Mouse (Mus musculus) embryo, embryonic 11.5 days (tissue): ENCODE measurements around the gene Nectin4.

Experiments
- DNase-seq: peaks from one replicate; pipeline ENCODE4 v3.0.0-alpha.2; 2012; ENCODE audit warnings: low read depth, low spot score

Nectin4 gene

DNA sequence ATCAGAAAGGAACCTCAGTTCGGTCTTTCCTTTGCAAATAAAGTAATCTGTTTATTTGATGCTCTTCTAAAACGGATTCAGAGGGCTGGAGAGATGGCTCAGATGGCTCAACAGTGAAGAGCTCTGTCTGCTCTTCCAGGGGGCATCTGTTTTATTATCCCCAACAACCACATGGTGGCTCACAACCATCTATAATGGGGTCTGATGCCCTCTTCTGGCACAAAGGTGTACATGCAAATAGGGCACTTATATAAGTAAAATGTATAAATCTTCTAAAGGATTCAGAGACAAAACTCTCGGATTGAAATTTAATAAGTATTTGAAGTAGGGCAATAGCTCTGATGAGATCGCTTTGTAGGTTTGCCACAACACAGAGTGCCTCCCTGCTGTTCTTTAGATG is 11.5 kb upstream of the Nectin4 start:
- no peak for DNase-seq

DNA sequence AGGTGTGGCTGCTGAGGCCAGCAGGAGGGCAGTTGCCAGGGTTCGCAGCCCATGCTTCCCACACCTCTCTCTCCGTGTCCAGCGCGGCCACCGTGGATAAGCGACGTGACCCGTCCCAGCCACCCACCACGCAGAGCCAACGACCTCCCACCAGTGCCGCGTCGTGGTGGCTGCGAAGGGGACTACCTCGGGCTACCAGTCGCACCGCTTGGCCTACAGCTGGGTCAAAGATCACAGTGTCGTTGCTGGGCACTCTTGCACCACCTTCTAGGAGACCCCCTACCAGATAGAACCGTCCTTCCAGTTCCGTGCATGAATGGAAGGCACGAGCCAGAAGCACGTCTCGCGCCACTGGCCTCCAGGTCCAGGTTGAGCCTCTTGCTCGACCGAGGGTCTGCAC is 9.6 kb upstream of the Nectin4 start:
- DNase-seq, result no peak

DNA sequence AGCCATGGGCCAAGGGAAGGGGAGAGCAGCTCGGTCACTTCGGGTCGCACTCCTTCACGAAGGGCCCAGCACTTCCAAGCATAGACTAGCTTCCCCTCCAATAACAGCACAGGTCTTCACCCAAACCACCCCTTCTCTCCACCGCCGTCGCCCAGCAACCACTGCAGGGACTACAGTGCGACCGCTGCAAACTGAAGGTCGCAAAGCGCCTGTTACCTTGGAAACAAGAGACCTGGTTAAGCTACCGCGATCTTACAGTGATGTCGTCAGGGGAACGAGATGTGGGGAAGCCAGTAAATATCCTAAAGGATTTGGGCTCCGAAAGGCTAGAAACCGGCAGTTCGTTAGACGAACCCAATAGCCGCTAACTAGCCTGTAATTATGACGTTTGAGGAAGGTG is 9.2 kb upstream of the Nectin4 start, which contains the start of gene Klhdc9:
Gene Klhdc9, minus strand, starts transcription at position 143 of the 400 bp plus-strand sequence.
- peak; percentile 72 for DNase-seq

DNA sequence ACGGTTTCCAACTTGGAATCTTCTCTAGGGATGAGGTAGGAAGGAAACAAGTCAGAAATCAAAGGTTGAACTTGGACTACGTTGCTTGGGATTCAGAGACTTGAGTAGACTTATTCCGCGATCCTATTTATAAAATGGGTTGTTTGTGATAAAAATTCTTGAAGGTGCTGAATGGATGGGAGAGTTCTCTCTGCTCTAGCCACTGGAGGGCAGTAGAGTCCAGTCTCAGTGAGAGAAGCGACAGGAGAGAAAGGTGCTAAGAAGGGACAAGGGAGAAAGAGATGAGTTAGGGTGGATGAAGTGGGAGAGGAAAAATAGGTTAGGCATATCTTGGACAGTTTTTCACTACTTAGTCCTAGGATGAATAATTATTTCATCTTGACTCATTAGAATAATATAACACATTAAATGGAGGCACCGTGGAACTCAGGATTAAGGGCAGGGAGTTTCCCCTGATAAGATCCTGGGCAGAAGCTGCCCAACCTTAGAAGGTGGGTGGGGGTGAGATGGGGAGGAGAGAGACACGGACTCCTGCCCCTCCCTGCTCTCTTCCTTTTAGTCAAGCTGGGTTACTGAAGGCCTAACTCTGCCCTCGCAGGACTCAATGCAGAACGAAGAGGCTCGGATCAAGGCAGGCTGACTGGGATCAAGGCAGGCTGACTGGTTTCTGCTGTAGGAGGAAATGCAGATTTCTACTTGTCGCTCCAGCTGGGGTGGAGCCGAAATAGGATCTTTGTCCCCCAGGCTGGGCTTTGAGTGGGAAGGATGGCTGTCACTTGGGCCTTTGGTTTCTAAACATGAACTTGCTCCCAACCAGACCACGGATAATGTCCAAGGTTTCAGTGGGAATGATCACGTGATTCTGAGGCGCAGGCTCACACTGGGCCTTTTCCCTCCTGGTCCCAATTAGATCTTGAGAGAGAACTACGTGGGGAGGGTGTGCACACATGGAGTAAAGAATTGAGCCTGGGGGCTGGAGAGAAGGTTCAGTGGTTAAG is 8.5 kb upstream of the Nectin4 start:
- DNase-seq, result peak; percentile 68

DNA sequence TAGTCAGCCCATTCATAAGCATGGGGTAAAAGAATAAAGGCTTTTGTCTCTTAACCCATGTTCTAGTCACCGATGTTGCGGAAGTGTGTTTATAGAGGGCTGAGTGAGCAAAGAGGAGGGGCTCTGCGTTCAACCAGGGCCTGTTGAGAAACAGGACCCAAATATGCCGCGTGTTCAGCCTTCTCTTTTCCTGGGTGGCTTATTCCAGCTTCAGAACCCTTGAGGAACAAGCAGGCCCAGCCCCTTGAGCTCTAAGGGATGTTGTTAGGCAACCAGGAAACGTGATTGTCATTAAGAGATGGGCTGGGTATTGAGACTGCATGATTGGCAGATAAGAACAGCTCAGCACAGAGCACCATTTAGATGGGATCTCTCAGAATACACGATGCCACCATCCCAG is 4.0 kb upstream of the Nectin4 start:
- no peak for DNase-seq

DNA sequence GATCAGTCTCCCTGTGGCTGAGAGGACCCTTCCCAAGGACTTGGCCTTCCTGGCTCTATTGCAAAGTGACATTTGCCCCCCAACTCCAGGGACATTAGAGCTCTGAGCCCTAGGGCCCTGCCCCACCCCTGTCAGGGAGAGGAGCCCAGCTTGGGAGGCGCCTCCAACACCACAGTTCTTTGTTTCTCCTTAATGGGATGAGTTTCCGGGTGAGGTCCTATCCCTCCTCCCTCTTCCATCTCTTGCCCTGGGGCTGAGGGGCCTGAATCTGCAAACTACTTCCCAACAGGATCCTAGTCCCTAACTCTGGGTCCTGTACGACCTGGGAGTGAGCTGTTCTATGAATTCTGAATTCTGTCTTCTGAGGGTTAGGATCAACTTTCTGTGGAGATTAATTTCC is 3.0 kb downstream of the Nectin4 start:
- no peak for DNase-seq

DNA sequence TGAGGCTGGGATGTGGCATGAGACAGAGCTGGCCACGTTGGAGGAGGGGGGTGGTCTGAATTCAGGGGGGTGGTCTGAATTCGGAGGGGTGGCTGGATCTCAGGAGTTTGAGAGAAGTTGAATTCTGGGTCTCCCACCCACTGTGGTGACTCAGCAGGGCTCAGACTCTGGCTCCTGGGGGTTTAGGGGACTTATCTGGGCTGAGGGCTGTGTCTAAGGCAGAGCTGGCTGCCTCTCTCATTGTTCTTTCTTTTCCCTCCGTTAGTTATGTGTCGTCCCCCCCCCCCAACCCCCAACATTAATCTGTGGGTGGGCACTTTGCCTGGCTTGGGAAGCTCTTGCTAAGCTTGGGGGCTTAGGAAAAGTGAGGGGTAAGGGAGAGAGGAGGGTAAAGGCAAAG is 4.0 kb downstream of the Nectin4 start:
- DNase-seq, result no peak

DNA sequence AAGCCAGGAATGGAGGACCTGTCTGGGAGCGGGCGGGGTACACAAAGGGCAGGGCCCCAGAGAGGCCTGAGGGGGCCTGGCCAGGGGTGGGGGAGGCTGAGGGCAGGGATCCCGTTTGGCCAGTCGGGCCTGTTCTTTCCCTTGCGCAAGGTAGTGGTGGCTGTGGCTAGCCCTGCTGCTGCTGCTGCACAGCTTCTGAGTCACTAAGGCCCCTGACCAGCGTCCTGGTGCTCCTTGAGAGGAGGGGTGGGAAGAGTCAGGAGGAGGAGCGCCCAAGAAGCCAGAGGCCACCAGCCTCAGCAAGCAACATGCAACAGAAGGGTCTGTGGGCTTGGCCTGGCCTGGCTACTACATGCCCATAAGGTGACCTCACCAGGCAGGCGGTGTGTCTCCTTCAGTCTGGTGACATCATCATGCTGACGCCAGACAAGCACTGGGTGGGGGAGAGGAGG is 5.8 kb downstream of the Nectin4 start:
- no peak for DNase-seq

DNA sequence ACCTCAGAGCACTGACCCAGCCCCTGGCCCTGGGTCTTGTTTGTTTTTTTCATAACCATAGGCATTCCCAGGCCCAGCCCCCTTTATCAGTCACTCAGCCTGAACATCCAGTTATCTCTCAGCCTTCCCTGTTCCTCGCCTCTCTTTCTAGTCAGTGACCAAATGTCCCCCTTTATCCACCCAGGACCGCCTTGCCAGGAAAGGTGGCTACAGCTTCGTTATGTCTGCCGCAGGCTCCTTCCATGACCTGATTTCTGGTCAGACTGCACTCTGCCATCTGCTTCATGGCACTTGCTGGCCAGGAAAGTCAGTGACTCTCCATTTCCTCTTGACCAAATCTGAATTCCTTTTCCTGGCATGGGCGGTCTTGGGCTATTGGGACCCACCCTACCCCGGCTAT is 8.4 kb downstream of the Nectin4 start:
- no peak for DNase-seq

DNA sequence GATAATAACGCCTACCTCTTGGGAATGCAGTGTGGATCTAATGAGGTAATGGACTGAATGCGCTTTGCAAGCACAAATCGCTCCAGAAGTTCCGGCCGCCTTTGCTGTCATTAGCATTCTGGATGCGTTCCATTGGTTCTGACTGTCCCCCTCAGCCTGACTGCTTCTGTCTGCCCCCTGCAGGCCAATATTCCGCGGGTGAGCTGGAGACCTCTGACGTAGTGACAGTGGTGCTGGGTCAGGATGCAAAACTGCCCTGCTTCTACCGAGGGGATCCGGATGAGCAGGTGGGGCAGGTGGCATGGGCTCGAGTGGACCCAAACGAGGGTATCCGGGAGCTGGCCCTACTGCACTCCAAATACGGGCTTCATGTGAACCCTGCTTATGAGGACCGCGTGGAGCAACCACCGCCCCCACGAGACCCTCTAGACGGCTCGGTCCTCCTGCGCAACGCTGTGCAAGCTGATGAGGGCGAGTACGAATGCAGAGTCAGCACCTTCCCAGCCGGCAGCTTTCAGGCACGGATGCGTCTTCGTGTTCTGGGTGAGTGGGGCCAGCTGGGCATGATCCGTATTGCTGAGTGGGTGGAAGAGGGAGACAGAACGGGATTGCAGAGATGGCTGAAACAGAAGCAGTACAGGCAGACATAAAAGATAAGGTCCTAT is 10.2 kb downstream of the Nectin4 start:
- DNase-seq, result peak; percentile 58

DNA sequence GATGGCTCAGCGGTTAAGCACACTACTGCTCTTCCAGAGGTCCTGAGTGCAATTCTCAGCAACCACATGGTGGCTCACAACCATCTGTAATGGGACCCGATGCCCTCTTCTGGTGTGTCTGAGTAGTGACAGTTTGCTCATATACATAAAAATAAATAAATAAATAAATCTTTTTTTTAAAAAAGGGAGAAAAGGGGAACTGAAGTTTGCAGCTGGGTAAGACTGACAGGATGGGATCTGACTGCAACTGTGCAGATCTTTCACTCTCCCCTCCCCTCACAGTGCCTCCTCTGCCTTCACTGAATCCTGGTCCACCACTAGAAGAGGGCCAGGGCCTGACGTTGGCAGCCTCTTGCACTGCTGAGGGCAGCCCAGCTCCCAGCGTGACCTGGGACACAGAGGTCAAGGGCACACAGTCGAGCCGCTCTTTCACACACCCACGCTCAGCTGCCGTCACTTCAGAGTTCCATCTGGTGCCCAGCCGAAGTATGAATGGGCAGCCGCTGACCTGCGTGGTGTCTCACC is 12.3 kb downstream of the Nectin4 start:
- no peak for DNase-seq

DNA sequence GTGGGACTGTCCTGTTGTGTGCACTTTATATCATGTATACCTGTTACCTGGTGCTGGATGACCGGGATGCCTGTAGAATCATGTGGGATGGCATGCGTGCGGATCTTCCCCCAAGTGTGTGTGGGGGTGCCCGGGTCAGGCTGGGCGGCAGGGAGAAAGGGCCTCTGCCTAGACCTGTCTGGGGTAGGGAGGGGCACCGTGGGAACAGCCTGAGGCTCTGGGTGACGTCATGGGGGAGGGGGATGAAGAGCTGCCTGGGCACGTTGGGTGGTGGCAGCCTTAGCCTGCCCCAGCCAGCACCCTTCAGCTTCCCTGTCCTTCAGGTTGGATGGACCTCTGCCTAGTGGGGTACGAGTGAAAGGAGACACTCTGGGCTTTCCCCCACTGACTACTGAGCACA is 14.5 kb downstream of the Nectin4 start:
- DNase-seq, result no peak

DNA sequence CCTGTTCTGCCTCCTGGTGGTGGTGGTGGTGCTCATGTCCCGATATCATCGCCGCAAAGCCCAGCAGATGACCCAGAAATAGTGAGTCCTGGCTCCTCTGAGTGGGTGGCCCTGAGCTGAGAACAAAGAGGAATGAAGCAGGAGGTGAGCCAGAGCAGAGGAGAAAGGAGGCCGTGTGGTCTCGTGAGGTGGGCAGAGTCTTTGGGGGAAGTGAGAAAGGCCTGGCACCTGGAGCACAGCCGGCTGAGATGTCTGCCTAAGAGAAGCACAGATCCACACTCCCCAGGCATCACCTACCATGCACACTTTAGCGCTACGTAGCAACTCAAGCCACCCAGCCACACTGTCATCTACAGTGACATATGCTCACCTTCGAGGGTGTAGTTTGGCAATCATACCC is 15.3 kb downstream of the Nectin4 start:
- no peak for DNase-seq

DNA sequence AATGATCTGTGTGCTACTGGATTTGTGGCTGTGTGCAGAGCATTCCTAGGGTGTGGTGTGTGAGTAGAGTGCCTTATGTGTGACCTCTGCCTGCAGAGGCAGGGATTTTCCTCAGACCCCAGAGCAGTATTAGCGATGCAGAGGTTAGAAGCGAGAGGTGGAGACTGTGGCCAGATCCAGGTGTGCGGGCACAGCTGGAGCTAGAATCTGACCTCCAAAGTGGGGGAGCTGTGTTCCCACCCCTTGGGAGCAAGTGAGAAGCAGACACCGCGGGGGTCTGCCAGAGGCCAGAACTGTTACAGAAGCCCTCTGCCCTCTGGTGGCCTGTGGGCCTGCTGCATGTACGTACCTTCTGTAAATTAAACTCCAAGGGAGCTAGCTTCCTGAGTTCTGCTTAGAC is 17.2 kb downstream of the Nectin4 start:
- DNase-seq, result no peak

DNA sequence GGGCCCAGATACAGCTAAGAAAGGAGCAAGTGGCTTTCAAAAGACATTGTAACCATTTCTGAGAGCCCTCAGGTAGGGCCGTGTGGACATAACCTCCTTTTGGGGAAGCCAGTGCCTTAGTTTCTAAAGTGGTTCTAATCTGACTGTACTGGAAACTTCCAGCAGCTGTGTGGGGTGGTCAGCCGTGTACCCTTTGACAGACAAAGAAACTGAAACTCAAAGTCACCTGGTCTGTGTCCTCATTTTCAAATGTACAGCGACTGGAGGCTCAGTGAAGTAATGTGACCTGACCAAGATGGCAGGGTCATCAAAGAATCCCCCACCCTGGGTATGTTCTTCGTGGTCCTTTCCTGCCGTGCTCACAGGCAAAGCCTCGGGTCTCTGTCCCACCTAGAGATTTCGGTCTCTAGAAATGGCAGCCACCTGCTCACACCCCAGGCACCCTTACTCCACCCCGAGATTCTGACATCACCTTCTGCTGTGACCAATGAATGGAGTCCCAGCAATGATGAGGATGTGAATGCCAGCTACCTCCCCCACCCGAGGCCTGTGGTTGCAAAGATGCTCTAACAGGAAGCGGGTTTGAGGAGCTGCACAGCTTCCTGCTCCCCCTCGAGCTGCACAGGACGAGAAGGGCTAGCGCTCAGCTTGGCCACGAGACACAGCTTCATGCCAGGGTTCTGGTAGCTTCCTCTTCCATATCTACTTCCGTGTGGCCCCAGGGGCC is 18.6 kb downstream of the Nectin4 start, which contains the start of gene Arhgap30:
Gene Arhgap30, plus strand, starts transcription at position 579 of the 727 bp plus-strand sequence.
- DNase-seq, result no peak

DNA sequence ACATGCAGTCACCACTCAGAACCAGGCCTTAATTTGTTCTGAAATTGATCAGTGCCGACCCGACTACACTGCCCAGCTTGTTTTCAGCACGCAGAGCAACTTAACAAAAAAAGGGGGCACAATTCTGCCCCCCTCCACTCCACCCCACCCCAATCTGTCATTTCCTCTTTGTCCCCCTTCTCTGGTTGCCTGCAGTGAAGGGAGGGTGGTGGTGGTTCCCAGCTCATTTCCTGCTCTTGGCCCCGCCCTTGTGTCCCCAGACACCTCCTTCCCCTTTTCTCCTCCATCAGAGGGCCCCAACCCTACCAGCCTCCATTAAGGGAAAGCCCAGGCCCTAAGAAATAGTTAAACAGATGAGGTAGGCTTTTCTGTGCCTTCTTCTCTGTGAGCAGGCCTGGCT is 20.2 kb downstream of the Nectin4 start:
- no peak for DNase-seq

DNA sequence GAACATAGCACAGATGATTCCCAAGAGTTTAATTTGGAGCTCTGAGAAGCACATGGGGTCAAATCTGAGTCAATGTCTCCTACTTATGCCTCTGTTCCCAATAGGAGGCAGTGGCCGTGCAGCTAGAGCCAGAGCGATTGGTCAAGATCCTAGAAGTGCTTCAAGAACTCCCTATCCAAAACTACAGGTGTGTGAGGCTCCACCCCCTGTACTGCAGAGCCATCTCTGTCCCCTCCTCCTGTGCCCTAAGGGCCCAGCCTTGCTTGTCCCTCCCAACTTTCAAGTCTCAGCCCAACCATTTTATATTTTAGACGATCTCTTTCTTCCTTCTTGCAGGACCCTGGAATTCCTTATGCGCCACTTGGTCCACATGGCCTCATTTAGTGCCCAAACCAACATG is 31.9 kb downstream of the Nectin4 start:
- no peak for DNase-seq

DNA sequence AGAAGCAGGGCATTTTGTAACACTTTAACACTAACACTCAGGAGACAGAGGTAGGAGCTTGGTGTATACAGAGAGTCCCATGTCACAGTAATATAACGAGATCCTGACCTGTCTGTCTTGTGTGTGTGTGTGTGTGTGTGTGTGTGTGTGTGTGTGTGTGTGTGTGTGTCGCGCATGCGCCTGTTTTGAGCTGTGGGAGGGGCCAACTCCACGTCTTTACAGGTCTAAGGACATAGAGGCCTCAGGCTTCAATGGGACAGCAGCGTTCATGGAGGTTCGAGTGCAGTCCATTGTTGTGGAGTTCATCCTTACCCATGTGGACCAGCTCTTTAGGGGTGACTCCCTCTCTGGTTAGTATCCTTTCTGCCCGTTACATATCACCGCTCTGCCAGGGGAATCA is 33.1 kb downstream of the Nectin4 start:
- no peak for DNase-seq

DNA sequence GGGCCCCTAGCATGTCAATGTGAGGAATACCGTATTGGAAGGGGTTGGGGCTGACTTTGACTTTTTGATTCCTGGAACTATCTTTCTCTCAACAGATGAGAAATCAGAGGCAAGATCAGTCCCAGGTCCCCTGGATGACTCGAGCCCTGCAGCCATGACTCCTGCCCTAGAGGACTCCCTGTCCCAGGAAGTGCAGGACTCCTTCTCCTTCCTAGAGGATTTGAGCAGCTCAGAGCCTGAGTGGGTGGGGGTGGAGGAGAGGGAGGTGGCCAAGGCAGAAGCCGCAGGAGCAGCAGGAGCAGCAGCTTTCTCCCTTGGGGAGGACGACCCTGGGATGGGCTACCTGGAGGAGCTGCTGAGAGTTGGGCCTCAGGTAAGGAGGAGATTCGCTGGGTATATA is 37.4 kb downstream of the Nectin4 start:
- no peak for DNase-seq

DNA sequence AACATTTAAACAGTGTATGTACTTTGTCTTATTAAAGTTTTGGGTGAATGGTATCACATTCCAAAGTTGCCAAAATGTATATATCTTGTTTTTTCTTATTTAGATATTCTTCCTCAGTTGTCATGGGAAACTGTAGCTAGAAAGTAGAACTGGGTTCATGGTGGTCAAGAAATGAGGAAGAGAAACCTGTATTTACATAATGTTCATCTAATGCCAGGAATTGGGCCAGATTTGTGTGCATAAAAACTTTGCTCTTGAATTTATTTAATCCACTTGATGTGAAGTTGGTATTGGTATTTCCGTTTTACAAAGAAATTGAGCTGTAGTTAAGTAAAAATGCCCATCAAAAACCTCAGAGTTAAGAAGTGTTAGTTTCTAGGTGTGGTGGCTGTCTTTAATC is 40.3 kb downstream of the Nectin4 start:
- no peak for DNase-seq

DNA sequence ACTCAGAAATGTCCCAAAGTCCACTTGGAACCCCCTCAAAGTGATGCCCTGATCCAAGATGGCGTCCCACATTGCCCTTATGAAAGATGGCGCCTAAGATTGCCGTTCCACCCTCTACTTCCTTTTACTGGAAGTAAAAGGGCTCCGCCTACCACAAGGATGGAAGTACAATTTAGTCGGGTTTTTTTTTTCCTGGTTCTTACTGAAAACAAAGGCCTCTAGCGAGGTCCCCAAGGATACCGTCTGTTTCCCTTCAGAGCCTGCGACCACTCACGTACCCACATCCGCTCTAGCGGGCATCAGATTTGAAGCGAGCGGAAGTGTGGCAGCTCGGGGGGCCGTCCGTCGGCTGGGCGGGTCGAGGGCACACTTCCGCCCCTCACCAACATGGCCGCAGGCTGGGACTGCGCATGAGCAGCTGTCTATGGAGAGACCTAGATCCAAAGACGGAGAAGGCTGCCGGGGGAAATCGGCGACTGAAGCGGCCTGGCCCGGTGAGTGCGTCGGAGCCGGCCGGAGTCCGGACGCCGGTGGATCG is 41.1 kb downstream of the Nectin4 start, which contains the start of gene Usf1:
Gene Usf1, plus strand, starts transcription at position 367 of the 538 bp plus-strand sequence.
- DNase-seq, result peak; percentile 93
